Mouse (Mus musculus): ENCODE measurements around the gene Vmn1r160.
"Not testable (repeated sequence)": the region's sequence is repeated elsewhere in the genome, so short reads cannot be mapped to it uniquely, and the experiment has no call there.

Gene Vmn1r160

GRCm38 (mm10) chr7:22870924-22871323 lies at the start of gene Vmn1r160:
Gene Vmn1r160, plus strand, starts transcription at chr7:22871224.
- not testable (repeated sequence) for DNase-seq (ENCODE audit: low read depth)

GRCm38 (mm10) chr7:22843505-22843904 lies 27.5 kb upstream of the Vmn1r160 start, which contains the start of gene Vmn1r159:
Gene Vmn1r159, minus strand, starts transcription at chr7:22843605.
- DNase-seq (ENCODE audit: low read depth): not testable (repeated sequence)

All from c-Kit-positive CD71-negative TER-119-negative erythroid progenitor cells, embryonic 14.5 days (primary cell).